Mouse (Mus musculus) adipocyte (in vitro differentiated cells): ENCODE measurements around the gene Anxa4.
A peak's percentile ranks its signal among the peaks of the same experiment; 100 is the strongest.

Source experiments
- DNase-seq: peaks from one replicate; pipeline ENCODE4 v3.0.0-alpha.2; 2016; ENCODE audit warnings: low spot score

The Anxa4 gene

DNA sequence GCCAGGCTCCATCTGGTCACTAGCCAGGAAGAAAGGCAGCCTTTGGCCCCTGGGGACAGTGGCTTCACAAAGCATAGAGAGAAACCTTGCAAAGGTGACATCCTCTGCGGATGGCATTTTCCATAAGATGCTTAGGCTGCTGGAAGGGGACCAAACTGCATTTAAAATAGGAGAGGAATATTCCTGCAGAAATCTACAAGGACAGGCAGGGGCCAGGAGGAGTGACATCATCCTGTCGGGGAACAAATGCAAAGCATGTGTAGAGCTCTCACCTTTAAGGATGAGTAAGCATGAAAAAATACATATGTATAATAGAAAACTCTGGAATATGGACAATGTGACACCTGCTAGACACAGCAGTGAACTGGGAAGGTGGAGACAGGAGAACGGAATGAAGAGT, 7.1 kb upstream of the Anxa4 start:
- no peak for DNase-seq

GRCm38 (mm10) chr6:86797455-86797854, 4.1 kb upstream of the Anxa4 start:
- no peak for DNase-seq

DNA sequence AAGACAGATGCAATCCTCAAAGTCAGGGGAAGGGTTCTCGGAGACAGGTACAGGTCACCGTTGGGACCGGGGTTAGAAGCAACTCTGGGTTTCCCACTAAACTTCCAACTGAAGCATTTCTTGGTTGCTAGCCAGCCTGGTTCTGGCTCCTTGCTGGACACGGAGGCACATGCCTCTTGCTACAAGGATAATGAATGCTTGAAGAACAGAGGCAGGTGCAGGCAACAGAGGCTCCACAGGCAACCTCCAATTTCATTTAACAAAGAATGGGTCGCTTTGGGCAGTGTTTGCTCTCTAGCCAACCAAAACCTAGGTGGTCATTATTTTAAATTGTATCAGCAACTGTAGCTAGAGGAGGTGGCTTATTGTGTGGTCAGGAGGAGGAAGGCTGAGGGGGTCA, 573 bp upstream of the Anxa4 start:
- DNase-seq: no peak

GRCm38 (mm10) chr6:86790351-86790943, 2.9 kb downstream of the Anxa4 start:
- peak; percentile 64 for DNase-seq

GRCm38 (mm10) chr6:86788242-86788641, 5.1 kb downstream of the Anxa4 start:
- DNase-seq: no peak

DNA sequence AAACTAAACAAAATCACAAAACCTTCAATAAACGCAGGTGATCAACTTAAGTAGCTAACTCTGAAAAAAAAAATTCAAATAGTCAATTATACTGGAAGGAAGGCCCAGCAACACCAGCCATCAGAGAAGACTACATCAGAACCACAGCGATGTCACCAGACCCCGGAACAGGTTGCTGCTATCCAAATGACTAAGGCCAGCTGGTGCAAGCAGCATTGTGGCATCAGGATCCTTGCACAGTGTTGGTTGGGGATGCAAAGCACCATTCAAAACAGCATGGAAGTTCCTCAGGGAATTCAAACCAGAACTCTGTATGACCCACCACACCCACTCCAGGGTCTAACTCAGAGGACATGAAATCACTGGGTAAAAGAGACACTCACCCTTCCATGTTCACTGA, 6.8 kb downstream of the Anxa4 start:
- DNase-seq: no peak

GRCm38 (mm10) chr6:86784739-86785138, 8.6 kb downstream of the Anxa4 start:
- DNase-seq: no peak

- no peak for DNase-seq
These were observed 11.0 kb downstream of the Anxa4 start for GRCm38 (mm10) chr6:86782342-86782741.

GRCm38 (mm10) chr6:86781361-86781957, 11.9 kb downstream of the Anxa4 start:
- no peak for DNase-seq

GRCm38 (mm10) chr6:86778910-86779594, 14.3 kb downstream of the Anxa4 start:
- peak; percentile 41 for DNase-seq

DNA sequence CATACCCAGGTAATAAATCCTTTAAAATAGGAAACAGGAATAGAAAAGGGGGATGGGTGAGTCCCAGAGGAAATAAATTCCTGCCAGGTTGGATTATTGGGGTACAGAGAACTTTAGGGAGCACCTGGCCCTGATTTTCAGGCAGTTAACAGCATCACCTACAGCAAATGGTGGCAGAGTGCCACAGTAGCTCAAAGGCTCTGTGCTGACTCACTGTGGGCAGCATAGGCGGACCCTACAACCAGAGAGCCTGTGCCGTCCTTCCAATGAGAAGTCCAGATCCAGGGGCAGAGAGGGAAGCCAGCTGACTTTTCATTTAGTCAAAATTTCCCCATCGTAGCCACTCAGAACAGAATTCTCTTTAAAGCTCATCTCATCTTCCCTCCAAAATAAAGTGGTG, 16.2 kb downstream of the Anxa4 start:
- no peak for DNase-seq

DNA sequence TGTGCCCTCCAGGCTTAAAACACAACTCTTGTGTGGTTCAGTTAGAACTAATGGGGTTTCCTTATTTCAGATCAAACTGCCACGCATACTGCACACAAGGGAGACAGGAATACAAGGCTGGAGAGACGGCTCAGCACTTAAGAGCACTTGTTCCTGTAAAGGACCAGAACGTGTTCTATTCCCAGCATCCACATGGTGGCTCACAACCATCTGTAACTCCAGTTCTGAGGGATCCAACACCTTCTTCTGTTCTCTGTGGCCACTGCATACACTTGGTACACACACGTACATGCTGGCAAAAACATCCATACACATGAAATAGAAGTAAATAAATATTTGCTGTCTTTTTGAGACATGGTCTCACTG, 16.7 kb downstream of the Anxa4 start:
- DNase-seq: no peak

GRCm38 (mm10) chr6:86776001-86776705, 17.2 kb downstream of the Anxa4 start:
- peak; percentile 38 for DNase-seq

DNA sequence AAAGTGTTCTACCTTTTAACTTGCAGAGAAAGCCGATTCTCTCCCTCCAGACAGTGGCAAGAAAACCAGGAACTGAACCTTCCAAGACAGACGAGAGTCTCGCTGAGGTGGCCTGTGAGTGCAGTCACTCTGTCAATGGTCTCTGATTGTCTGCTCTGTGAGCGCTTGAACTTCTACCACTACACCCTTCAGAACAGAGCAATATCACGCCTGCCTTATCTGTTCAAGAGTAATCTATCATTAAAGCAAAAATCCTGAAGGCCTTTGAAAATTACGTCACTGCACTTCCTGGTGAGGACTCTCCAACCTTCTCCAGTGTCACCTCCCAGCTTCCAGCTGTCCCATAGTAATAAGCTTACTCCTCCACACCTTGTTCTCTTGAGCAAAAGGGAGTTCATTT, 18.4 kb downstream of the Anxa4 start:
- no peak for DNase-seq

DNA sequence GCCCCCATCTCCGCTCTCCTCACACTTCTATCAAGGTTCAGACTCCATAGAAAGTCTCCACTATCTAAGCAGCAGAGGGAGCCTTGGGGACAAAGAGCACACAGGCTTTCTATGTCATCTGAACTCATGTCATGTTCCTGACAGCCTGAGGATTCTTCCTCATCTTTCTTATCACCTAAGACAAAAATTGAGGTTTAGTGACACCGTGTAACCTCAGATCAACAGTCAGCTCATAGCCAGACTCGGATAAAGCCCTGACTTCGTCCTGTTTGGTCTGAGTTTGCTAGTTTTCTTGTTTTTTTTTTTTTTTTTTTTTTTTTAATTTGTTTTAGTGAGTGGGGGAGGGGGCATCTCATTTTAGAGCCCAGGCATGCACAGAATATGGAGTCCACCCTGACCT, 19.6 kb downstream of the Anxa4 start:
- DNase-seq: no peak

GRCm38 (mm10) chr6:86772631-86773030, 20.8 kb downstream of the Anxa4 start:
- peak; percentile 67 for DNase-seq

GRCm38 (mm10) chr6:86768938-86769337, 24.4 kb downstream of the Anxa4 start:
- no peak for DNase-seq

DNA sequence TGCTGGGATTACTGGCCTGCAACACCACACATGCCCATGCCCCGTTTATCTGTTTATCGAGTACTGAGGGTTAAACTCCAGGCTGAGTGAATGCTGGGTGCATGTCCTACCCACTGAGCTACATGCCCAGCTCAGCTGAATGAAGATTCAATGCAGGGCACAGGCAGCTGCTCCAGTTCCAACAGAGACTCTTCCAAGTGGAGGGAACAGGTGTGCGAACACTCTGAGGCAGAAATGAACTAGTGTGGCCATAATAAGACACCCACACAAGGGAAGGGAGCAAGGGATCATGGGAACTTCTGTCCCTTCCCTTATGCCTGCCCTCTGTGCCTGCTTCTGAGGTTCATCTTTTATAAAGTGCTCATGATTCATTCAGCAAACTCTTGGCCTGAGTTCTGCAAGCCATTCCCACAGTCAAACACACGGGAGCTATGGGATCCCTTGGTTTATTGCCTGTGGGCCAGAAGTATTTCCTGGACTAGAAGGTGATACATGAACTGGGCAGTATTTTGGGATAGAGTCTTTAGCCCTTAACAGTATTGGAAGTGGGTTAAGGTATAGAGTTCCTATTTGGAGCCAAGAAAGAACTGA, 25.1 kb downstream of the Anxa4 start:
- DNase-seq: peak; percentile 55

GRCm38 (mm10) chr6:86767465-86767864, 25.9 kb downstream of the Anxa4 start:
- no peak for DNase-seq

- DNase-seq: no peak
These were observed 27.7 kb downstream of the Anxa4 start for GRCm38 (mm10) chr6:86765637-86766059.

DNA sequence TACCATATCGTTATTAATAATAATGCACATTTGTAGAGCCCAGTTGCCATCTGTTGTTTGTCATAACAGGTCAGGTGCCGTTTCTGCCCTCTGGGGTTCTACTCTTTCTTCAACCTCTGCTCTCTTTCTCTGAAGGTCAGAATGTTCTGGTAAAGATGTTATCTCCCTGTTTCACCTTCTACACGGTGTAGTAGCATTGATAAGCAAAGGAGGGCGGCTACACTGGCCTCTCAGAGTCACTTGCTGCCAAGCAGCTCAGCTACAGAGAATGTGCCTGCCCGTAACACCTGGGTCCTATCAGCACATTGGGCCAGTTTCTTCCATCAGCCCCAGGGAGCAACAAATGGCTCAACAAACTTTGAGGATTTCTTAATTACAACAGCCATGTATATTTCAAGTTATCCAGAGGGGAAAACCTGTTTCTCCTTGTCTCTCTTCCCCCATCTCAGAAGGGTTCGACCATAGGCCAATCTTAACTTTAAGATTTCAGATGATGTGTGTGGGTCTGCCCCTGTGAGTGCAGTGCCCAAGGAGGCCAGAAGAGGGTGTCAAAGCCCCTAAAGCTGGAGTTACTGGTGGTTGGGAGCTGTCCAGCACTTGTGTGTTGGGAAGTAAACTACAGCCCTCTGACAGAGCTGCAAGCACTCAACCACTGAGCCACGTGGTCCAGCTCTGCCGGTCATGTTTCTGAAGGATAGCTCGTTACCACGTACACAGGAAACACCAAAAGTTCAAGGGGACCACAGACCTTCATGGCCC, 39.1 kb downstream of the Anxa4 start:
- DNase-seq: no peak
